Mouse (Mus musculus) brain, embryonic 14.5 days (tissue): ENCODE data around the gene Pskh1.

Source experiments
- CTCF ChIP-seq: fragments of 200-500 bp; IDR thresholded peaks from 2 replicates; pipeline ENCODE4 v1.5.1; 2012; ENCODE audit warnings: inconsistent platforms, mild to moderate bottlenecking, moderate library complexity, borderline replicate concordance; ENCODE audit not compliant: insufficient read depth, insufficient read length; ENCODE audit errors: extremely low read depth
- POLR2A ChIP-seq: fragments of 200-500 bp; IDR thresholded peaks from 2 replicates; pipeline ENCODE4 v1.6.1; 2012; ENCODE audit warnings: mild to moderate bottlenecking, inconsistent platforms, borderline replicate concordance; ENCODE audit not compliant: poor library complexity, insufficient read depth, insufficient read length, severe bottlenecking; ENCODE audit errors: extremely low read depth

DNA sequence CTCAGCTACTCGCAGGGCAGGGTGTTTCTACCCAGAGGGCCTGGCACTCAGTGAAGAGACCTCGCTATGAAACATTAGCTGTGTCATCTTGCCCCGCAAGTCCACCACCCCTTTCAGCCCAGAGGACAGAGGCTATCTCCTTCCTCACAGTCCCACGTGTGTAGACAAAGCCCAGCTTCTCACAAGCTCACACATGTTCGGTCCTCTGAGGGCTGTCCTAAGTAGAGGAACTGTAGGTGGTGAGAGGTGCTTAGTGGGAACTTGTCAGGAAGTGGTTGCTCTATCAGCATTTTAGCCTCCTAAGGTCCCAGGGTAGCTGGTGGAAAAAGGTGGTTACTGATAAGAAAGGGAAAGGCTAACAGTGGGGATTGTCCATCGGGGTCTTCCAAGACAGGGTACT, 34.9 kb downstream of the Pskh1 start:
- no peak for TF ChIP-seq CTCF
- no peak for TF ChIP-seq POLR2A
